Mouse (Mus musculus) C2C12 (cell line): ENCODE measurements around the gene Nfia. TPM values are rescaled to one million over a fixed set of nuclear protein-coding genes. Genes with fewer than 3 reads are reported as not detected.

Experiments used
- H3K27me3 ChIP-seq: one replicate; pipeline ENCODE4 v1.6.1; 2011; ENCODE audit not compliant: control insufficient read depth, insufficient read depth, insufficient read length
- H3K36me3 ChIP-seq: one replicate; pipeline ENCODE4 v1.6.1; 2011; ENCODE audit not compliant: control insufficient read depth, insufficient read depth
- H3K4me3 ChIP-seq: one replicate; pipeline ENCODE4 v1.5.1; 2011; ENCODE audit warnings: mild to moderate bottlenecking, control low read depth; ENCODE audit not compliant: poor library complexity, insufficient read depth, severe bottlenecking
- H3K79me2 ChIP-seq: one replicate; pipeline ENCODE4 v1.6.1; 2011; ENCODE audit not compliant: control insufficient read depth, insufficient read depth
- H3K79me3 ChIP-seq: one replicate; pipeline ENCODE4 v1.6.1; 2011; ENCODE audit warnings: low read depth, control low read depth
- H3ac ChIP-seq: one replicate; pipeline ENCODE3; 2011; ENCODE audit warnings: low read depth; ENCODE audit not compliant: control insufficient read depth, insufficient read length
- CEBPB ChIP-seq: IDR thresholded peaks from one replicate; pipeline ENCODE4 v1.6.1; 2011; ENCODE audit warnings: low read depth, mild to moderate bottlenecking, control low read depth, moderate library complexity
- CTCF ChIP-seq: IDR thresholded peaks from one replicate; pipeline ENCODE4 v1.5.1; 2011; ENCODE audit not compliant: control insufficient read depth, insufficient read depth, insufficient read length
- FOSL1 ChIP-seq: IDR thresholded peaks from one replicate; pipeline ENCODE4 v1.8.0; 2011; ENCODE audit warnings: mild to moderate bottlenecking, low read length; ENCODE audit not compliant: poor library complexity, insufficient read depth, severe bottlenecking
- MAX ChIP-seq: IDR thresholded peaks from one replicate; pipeline ENCODE4 v1.6.1; 2011; ENCODE audit warnings: mild to moderate bottlenecking, control low read depth
- MYOD1 ChIP-seq: IDR thresholded peaks from one replicate; pipeline ENCODE4 v1.6.1; 2011; ENCODE audit warnings: low read depth; ENCODE audit not compliant: control insufficient read depth, insufficient read length
- MYOG ChIP-seq: IDR thresholded peaks from one replicate; pipeline ENCODE4 v1.6.1; 2011; ENCODE audit not compliant: control insufficient read depth, insufficient read length; ENCODE audit errors: extremely low read depth
- USF1 ChIP-seq: IDR thresholded peaks from one replicate; pipeline ENCODE4 v1.6.1; 2011; ENCODE audit warnings: low read depth, mild to moderate bottlenecking, control low read depth, moderate library complexity
- polyA plus RNA-seq: library from polyadenylated mRNA; unstranded; fragments of >200 nt; fragmentation: generic; extraction: Trizol; gene quantifications from one replicate; pipeline ENCODE4 v1.2.1, GENCODE M21; 2012; ENCODE audit warnings: missing spikeins

Nfia gene
- polyA plus RNA-seq, 1 experiment, result 0.33 TPM

GRCm38 (mm10) chr4:98051326-98051725 is 278.8 kb downstream of the Nfia start:
- Histone ChIP-seq H3K79me3 (no peaks in the 10 kb centered on the region), H3K79me2 (no peaks in the 10 kb centered on the region), H3ac (no peak overlapping the region), H3K36me3 (no peaks in the 10 kb centered on the region), H3K27me3 (no peaks in the 10 kb centered on the region), H3K4me3 (no peak overlapping the region)
- TF ChIP-seq MYOD1 (no peak), FOSL1 (no peak), CTCF (no peak), MAX (no peak), USF1 (no peak), MYOG (no peak), CEBPB (no peak)

GRCm38 (mm10) chr4:98055036-98055435 is 282.5 kb downstream of the Nfia start:
- TF ChIP-seq MAX (no peak), MYOD1 (no peak), MYOG (no peak), USF1 (no peak), FOSL1 (no peak), CTCF (no peak), CEBPB (no peak)
- Histone ChIP-seq H3K4me3 (no peak overlapping the region), H3K79me3 (no peaks in the 10 kb centered on the region), H3K79me2 (no peaks in the 10 kb centered on the region), H3K36me3 (no peaks in the 10 kb centered on the region), H3ac (no peak overlapping the region), H3K27me3 (no peaks in the 10 kb centered on the region)

GRCm38 (mm10) chr4:98056396-98057020 is 284.0 kb downstream of the Nfia start:
- TF ChIP-seq FOSL1 (no peak), USF1 (no peak), MYOG (no peak), CEBPB (no peak), MAX (no peak), CTCF (no peak), MYOD1 (no peak)
- Histone ChIP-seq H3K36me3 (no peaks in the 10 kb centered on the region), H3K79me3 (no peaks in the 10 kb centered on the region), H3K4me3 (no peak overlapping the region), H3K79me2 (no peaks in the 10 kb centered on the region), H3K27me3 (no peaks in the 10 kb centered on the region), H3ac (no peak overlapping the region)

GRCm38 (mm10) chr4:98057246-98057645 is 284.7 kb downstream of the Nfia start:
- H3K36me3 ChIP-seq, result no peaks in the 10 kb centered on the region
- no peaks in the 10 kb centered on the region for H3K27me3 ChIP-seq
- H3K79me2 ChIP-seq, result no peaks in the 10 kb centered on the region
- no peak overlapping the region for H3K4me3 ChIP-seq
- no peaks in the 10 kb centered on the region for H3K79me3 ChIP-seq
- no peak overlapping the region for H3ac ChIP-seq
- TF ChIP-seq FOSL1, result no peak
- no peak for TF ChIP-seq CTCF
- no peak for TF ChIP-seq MYOG
- no peak for TF ChIP-seq CEBPB
- TF ChIP-seq MYOD1, result no peak
- TF ChIP-seq USF1, result no peak
- no peak for TF ChIP-seq MAX

- Histone ChIP-seq H3K4me3 (no peak overlapping the region), H3K79me2 (no peaks in the 10 kb centered on the region), H3K79me3 (no peaks in the 10 kb centered on the region), H3ac (no peak overlapping the region), H3K27me3 (no peaks in the 10 kb centered on the region), H3K36me3 (no peaks in the 10 kb centered on the region)
- no peak for TF ChIP-seq FOSL1
- TF ChIP-seq CTCF, result no peak
- TF ChIP-seq MAX, result no peak
- TF ChIP-seq MYOD1, result no peak
- no peak for TF ChIP-seq USF1
- TF ChIP-seq MYOG, result no peak
- TF ChIP-seq CEBPB, result no peak
Measured at GRCm38 (mm10) chr4:98057721-98058120, 285.2 kb downstream of the Nfia start.
